In the genomic region with DNA sequence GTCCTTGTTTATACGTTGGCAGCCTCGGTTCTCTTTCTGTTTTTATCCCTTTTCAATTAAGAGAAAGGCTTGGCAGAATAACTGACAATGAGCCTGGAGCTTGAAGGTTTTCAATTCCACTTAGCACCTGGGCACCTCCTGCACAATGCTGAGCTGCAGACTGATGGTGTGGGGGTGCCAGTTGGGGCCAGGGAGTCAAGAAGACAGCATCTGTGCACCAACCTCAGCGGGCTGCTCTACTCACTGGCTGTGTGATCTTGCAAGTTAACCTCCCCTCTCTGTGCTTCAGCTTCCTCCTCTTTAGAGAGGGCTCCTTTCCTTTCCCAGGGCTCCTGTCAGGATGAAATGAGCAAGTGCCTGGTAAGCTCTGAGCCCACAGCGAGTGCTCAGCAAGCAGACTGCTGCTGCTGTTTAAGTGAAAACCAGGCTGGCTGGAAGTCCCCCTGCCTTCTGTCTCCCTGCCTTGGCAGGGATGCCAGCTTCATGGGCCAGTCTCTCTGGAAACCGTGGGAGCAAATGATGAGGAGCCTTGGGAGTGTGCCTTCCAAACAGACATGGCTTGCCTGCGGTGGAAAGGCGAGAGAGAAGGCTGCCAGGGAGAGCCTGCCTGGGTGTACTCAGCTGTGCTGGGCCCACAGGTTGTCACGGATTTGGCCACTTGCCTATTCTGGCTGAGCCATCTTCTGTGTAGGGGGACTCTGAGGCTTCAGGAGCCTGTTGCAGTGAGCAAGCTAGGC, we compare ENCODE assay signal across 12 mouse cellular contexts. TPM values are rescaled to one million over a fixed set of nuclear protein-coding genes. Genes with fewer than 3 reads are reported as not detected.
DNase-seq lines count a peak whose midpoint lies in the region; ATAC-seq and TF ChIP-seq lines count a peak whose summit lies in the region.
"Had no signal": no experiment of that assay in that cellular context is flagged by ENCODE, and none has a peak within 500 bp of the region (broad histone marks: within the 10 kb centered on the region; RNA-seq: fewer than 3 reads in every experiment).

No protein-coding gene starts in this region.

- no peaks in the 10 kb centered on the region for H3K9me3 ChIP-seq in forebrain, embryonic 13.5 days (replicated peaks)
- H3K9me3 ChIP-seq in forebrain, embryonic 12.5 days = no peaks in the 10 kb centered on the region
- no peaks in the 10 kb centered on the region for H3K9me3 ChIP-seq in forebrain, embryonic 16.5 days (ENCODE audit: control insufficient read depth, low read length)
- H3K9me3 ChIP-seq in midbrain, postnatal 0 days (ENCODE audit: low read length) = no peaks in the 10 kb centered on the region
- H3K9me3 ChIP-seq: limb, embryonic 15.5 days had no signal

- H3K27me3 ChIP-seq in forebrain, embryonic 13.5 days = no peaks in the 10 kb centered on the region
- H3K27me3 ChIP-seq in forebrain, embryonic 12.5 days = no peaks in the 10 kb centered on the region
- H3K27me3 ChIP-seq in forebrain, embryonic 16.5 days (replicated peaks; ENCODE audit: control insufficient read depth, insufficient read depth, low read length) = no peaks in the 10 kb centered on the region
- no peaks in the 10 kb centered on the region for H3K27me3 ChIP-seq in midbrain, postnatal 0 days (ENCODE audit: insufficient read depth, low read length)

- peak overlapping the region; percentile 19 for H3K27ac ChIP-seq in forebrain, embryonic 13.5 days
- no peak overlapping the region for H3K27ac ChIP-seq in forebrain, embryonic 12.5 days
- H3K27ac ChIP-seq in forebrain, embryonic 16.5 days (ENCODE audit: low read length) = no peak overlapping the region; the same call in 1 of the 2 replicates
- H3K27ac ChIP-seq in midbrain, postnatal 0 days (ENCODE audit: low read depth, low read length) = no peak overlapping the region
- H3K27ac ChIP-seq: limb, embryonic 15.5 days; macrophage had no signal

- no peaks in the 10 kb centered on the region for H3K36me3 ChIP-seq in forebrain, embryonic 13.5 days (ENCODE audit: poor library complexity, severe bottlenecking)
- H3K36me3 ChIP-seq in forebrain, embryonic 12.5 days (replicated peaks) = no peaks in the 10 kb centered on the region
- H3K36me3 ChIP-seq in forebrain, embryonic 16.5 days (ENCODE audit: control insufficient read depth, insufficient read depth) = no peaks in the 10 kb centered on the region
- no peaks in the 10 kb centered on the region for H3K36me3 ChIP-seq in midbrain, postnatal 0 days (ENCODE audit: insufficient read depth, low read length)
- H3K36me3 ChIP-seq: limb, embryonic 15.5 days had no signal

- no peak overlapping the region for H3K9ac ChIP-seq in forebrain, embryonic 13.5 days
- H3K9ac ChIP-seq in forebrain, embryonic 12.5 days = no peak overlapping the region
- no peak overlapping the region for H3K9ac ChIP-seq in forebrain, embryonic 16.5 days (replicated peaks; ENCODE audit: low read depth, low read length)
- H3K9ac ChIP-seq in midbrain, postnatal 0 days (replicated peaks; ENCODE audit: low read length, poor library complexity, severe bottlenecking) = no peak overlapping the region
- H3K9ac ChIP-seq: limb, embryonic 15.5 days had no signal

- WGBS in forebrain, embryonic 13.5 days = 61% methylated on average over 8 of the region's 8 CpGs
- 63% methylated on average over 8 of the region's 8 CpGs for WGBS in forebrain, embryonic 12.5 days
- WGBS in forebrain, embryonic 16.5 days = 38% methylated on average over 8 of the region's 8 CpGs
- 54% methylated on average over 8 of the region's 8 CpGs for WGBS in midbrain, postnatal 0 days

- H3K4me3 ChIP-seq in forebrain, embryonic 13.5 days = no peak overlapping the region
- H3K4me3 ChIP-seq in forebrain, embryonic 12.5 days (replicated peaks) = no peak overlapping the region
- H3K4me3 ChIP-seq in forebrain, embryonic 16.5 days (replicated peaks; ENCODE audit: low read length) = no peak overlapping the region
- H3K4me3 ChIP-seq in midbrain, postnatal 0 days (ENCODE audit: low read depth, low read length) = no peak overlapping the region
- H3K4me3 ChIP-seq: limb, embryonic 15.5 days had no signal

- TF ChIP-seq CTCF in midbrain, postnatal 0 days (IDR thresholded peaks at IDR 0.05) = no peak

- H3K4me2 ChIP-seq in forebrain, embryonic 13.5 days = no peak overlapping the region
- H3K4me2 ChIP-seq in forebrain, embryonic 12.5 days = no peak overlapping the region
- no peak overlapping the region for H3K4me2 ChIP-seq in forebrain, embryonic 16.5 days (ENCODE audit: low read length)
- H3K4me2 ChIP-seq in midbrain, postnatal 0 days (ENCODE audit: low read depth, low read length, poor library complexity, severe bottlenecking) = no peak overlapping the region
- H3K4me2 ChIP-seq: limb, embryonic 15.5 days had no signal

- peak; percentile 39; the same call in 1 of the 2 replicates for ATAC-seq in forebrain, embryonic 13.5 days
- no peak for ATAC-seq in forebrain, embryonic 12.5 days (ENCODE audit: low FRiP score)
- peak; percentile 45 for ATAC-seq in forebrain, embryonic 16.5 days
- no peak for ATAC-seq in midbrain, postnatal 0 days (ENCODE audit: low FRiP score)

- DNase-seq in layer of hippocampus, postnatal 14 days (ENCODE audit: low spot score in 2 of 2) = peak; percentile 62 to 66
- DNase-seq in midbrain, postnatal 0 days (ENCODE audit: low spot score) = peak; percentile 53
- no peak for DNase-seq in retina, embryonic 14.5 days (ENCODE audit: low spot score)
- DNase-seq in heart, adult 9 months (ENCODE audit: low spot score in 2 of 2) = no peak
- no peak for DNase-seq in kidney, adult 8-10 months
- DNase-seq: adrenal gland, adult 8-10 months; cerebellum, adult 2 months had no signal

- H3K4me1 ChIP-seq in forebrain, embryonic 13.5 days = peaks cover 42% of the 10 kb centered on the region
- H3K4me1 ChIP-seq in forebrain, embryonic 12.5 days = peaks cover 24% of the 10 kb centered on the region
- H3K4me1 ChIP-seq in forebrain, embryonic 16.5 days (replicated peaks; ENCODE audit: control insufficient read depth, insufficient read depth, low read length) = peaks cover 14% of the 10 kb centered on the region
- no peaks in the 10 kb centered on the region for H3K4me1 ChIP-seq in midbrain, postnatal 0 days (ENCODE audit: insufficient read depth, low read length)
- H3K4me1 ChIP-seq: limb, embryonic 15.5 days had no signal

RNA-seq across cellular contexts. Expression of gene Prdm11, which starts 39.5 kb away (rescaled TPM):
- 1.4 and 1.9 TPM in 2 replicates for polyA plus RNA-seq in forebrain, embryonic 13.5 days (2015; fragmentation: Nextera tagmentation; extraction: Ambion mirVana)
- 1.7 and 2.1 TPM in 2 replicates for polyA plus RNA-seq in forebrain, embryonic 12.5 days (2016; fragmentation: Nextera tagmentation; extraction: Ambion mirVana)
- polyA plus RNA-seq in forebrain, embryonic 16.5 days (2015; fragmentation: Nextera tagmentation; extraction: Ambion mirVana) = 1.7 and 2.4 TPM in 2 replicates
- total RNA-seq in layer of hippocampus, postnatal 14 days (2021) = 10 to 100 TPM; 24.7 to 29.7 TPM
- 12.2 and 14.2 TPM in 2 replicates for total RNA-seq in midbrain, postnatal 0 days (2014; rRNA removed)
- 2.1 and 2.6 TPM in 2 replicates for polyA plus RNA-seq in midbrain, postnatal 0 days (2015; fragmentation: Nextera tagmentation; extraction: Ambion mirVana)

Comparison
In these comparisons a context has a peak if more than half of its experiments do, and no peak if none do; other contexts are left out.
1. ATAC-seq: peak in forebrain, embryonic 13.5 days (single experiment) and forebrain, embryonic 16.5 days (single experiment); none in forebrain, embryonic 12.5 days (single experiment) and midbrain, postnatal 0 days (single experiment).
2. DNase-seq: peak in layer of hippocampus, postnatal 14 days (2 of 2) and midbrain, postnatal 0 days (single experiment); none in retina, embryonic 14.5 days (single experiment), heart, adult 9 months (0 of 2) and kidney, adult 8-10 months (0 of 2).